Mouse (Mus musculus) liver, embryonic 12.5 days (tissue): ENCODE results near the gene Gpatch1. TPM values are rescaled to one million over a fixed set of nuclear protein-coding genes. Genes with fewer than 3 reads are reported as not detected.
A peak's percentile ranks its signal among the peaks of the same experiment; 100 is the strongest.
"Not testable (repeated sequence)": the region's sequence is repeated elsewhere in the genome, so short reads cannot be mapped to it uniquely, and the experiment has no call there.

Source experiments
- ATAC-seq: fragments of 200-750 bp; cut with Nextera tagmentation; 2 replicates; pipeline ENCODE4 v1.8.0; 2017; ENCODE audit warnings: moderate number of reproducible peaks, mild to moderate bottlenecking, moderate library complexity
- H3K27ac ChIP-seq: fragments of 300-500 bp; sonication (generic); 2 replicates; pipeline ENCODE4 v1.5.1; 2016; ENCODE audit warnings: mild to moderate bottlenecking
- H3K27me3 ChIP-seq: fragments of 300-500 bp; sonication (generic); replicated peaks from 2 replicates; pipeline ENCODE4 v1.6.1; 2016; ENCODE audit warnings: mild to moderate bottlenecking, moderate library complexity
- H3K36me3 ChIP-seq: fragments of 300-500 bp; sonication (generic); 2 replicates; pipeline ENCODE4 v1.6.1; 2016; ENCODE audit warnings: mild to moderate bottlenecking, moderate library complexity
- H3K4me1 ChIP-seq: fragments of 300-500 bp; sonication (generic); 2 replicates; pipeline ENCODE4 v1.6.1; 2016
- H3K4me2 ChIP-seq: fragments of 300-500 bp; sonication (generic); 2 replicates; pipeline ENCODE4 v1.6.1; 2016; ENCODE audit warnings: mild to moderate bottlenecking, moderate library complexity
- H3K4me3 ChIP-seq: fragments of 300-500 bp; sonication (generic); 2 replicates; pipeline ENCODE4 v1.5.1; 2016; ENCODE audit warnings: mild to moderate bottlenecking, moderate library complexity
- H3K9ac ChIP-seq: fragments of 300-500 bp; sonication (generic); 2 replicates; pipeline ENCODE4 v1.6.1; 2016; ENCODE audit warnings: mild to moderate bottlenecking, moderate library complexity
- H3K9me3 ChIP-seq: fragments of 300-500 bp; sonication (generic); replicated peaks from 2 replicates; pipeline ENCODE4 v1.6.1; 2016; ENCODE audit warnings: mild to moderate bottlenecking, moderate library complexity
- WGBS: fragments of 180-500 bp; shearing (Covaris S2); methylation state at CpG from one replicate; pipeline ENCODE4 v1.1.7; 2016; ENCODE audit not compliant: insufficient replicate concordance; 5-methylcytosine and 5-hydroxymethylcytosine counted together
- polyA plus RNA-seq: library from polyadenylated mRNA; unstranded; fragments of >200 nt; fragmentation: Nextera tagmentation; extraction: Ambion mirVana; gene quantifications from 2 replicates; pipeline ENCODE4 v1.2.1, GENCODE M21; 2016

Gpatch1 gene
- polyA plus RNA-seq, 1 experiment from 2014 or later, result 10.6 TPM

GRCm38 (mm10) chr7:35267841-35268240 lies 50.4 kb downstream of the Gpatch1 start:
- Histone ChIP-seq H3K9me3 (no peaks in the 10 kb centered on the region), H3K27ac (no peak overlapping the region), H3K4me1 (peaks cover 8% of the 10 kb centered on the region), H3K9ac (no peak overlapping the region), H3K4me2 (no peak overlapping the region), H3K4me3 (no peak overlapping the region), H3K36me3 (no peaks in the 10 kb centered on the region), H3K27me3 (peaks cover 5% of the 10 kb centered on the region; the same call in 1 of the 2 replicates)
- WGBS, result 51% methylated on average over 5 of the region's 5 CpGs
- ATAC-seq, result no peak

- Histone ChIP-seq H3K4me2 (no peak overlapping the region), H3K27ac (no peak overlapping the region), H3K9ac (no peak overlapping the region), H3K4me1 (peaks cover 8% of the 10 kb centered on the region), H3K27me3 (peaks cover 8% of the 10 kb centered on the region; the same call in 1 of the 2 replicates), H3K9me3 (no peaks in the 10 kb centered on the region), H3K4me3 (no peak overlapping the region), H3K36me3 (no peaks in the 10 kb centered on the region)
- no peak for ATAC-seq
- WGBS, result 58% methylated on average over 4 of the region's 4 CpGs
Measured at GRCm38 (mm10) chr7:35266666-35267065, 51.6 kb downstream of the Gpatch1 start.

GRCm38 (mm10) chr7:35264746-35265145 lies 53.5 kb downstream of the Gpatch1 start:
- H3K4me3 ChIP-seq, result no peak overlapping the region
- no peak for ATAC-seq
- no peaks in the 10 kb centered on the region for H3K36me3 ChIP-seq
- WGBS, result 9% methylated on average over 7 of the region's 7 CpGs
- H3K9me3 ChIP-seq, result no peaks in the 10 kb centered on the region
- peaks cover 11% of the 10 kb centered on the region; the same call in 1 of the 2 replicates for H3K27me3 ChIP-seq
- H3K4me2 ChIP-seq, result no peak overlapping the region
- H3K27ac ChIP-seq, result no peak overlapping the region
- H3K4me1 ChIP-seq, result peaks cover 5% of the 10 kb centered on the region
- no peak overlapping the region for H3K9ac ChIP-seq

- Histone ChIP-seq H3K4me3 (no peak overlapping the region), H3K4me1 (no peaks in the 10 kb centered on the region), H3K27ac (no peak overlapping the region), H3K9me3 (no peaks in the 10 kb centered on the region), H3K27me3 (peaks cover 11% of the 10 kb centered on the region; the same call in 1 of the 2 replicates), H3K9ac (no peak overlapping the region), H3K36me3 (no peaks in the 10 kb centered on the region), H3K4me2 (no peak overlapping the region)
- WGBS, result 58% methylated on average over 15 of the region's 15 CpGs
- ATAC-seq, result no peak
Measured at GRCm38 (mm10) chr7:35263595-35264489, 54.4 kb downstream of the Gpatch1 start.

- no peaks in the 10 kb centered on the region for H3K36me3 ChIP-seq
- no peaks in the 10 kb centered on the region for H3K9me3 ChIP-seq
- no peak overlapping the region for H3K4me2 ChIP-seq
- ATAC-seq, result no peak
- H3K27ac ChIP-seq, result no peak overlapping the region
- H3K4me3 ChIP-seq, result no peak overlapping the region
- peaks cover 11% of the 10 kb centered on the region; the same call in 1 of the 2 replicates for H3K27me3 ChIP-seq
- 70% methylated on average over 8 of the region's 8 CpGs for WGBS
- no peak overlapping the region for H3K9ac ChIP-seq
- no peaks in the 10 kb centered on the region for H3K4me1 ChIP-seq
Measured at GRCm38 (mm10) chr7:35259384-35259783, 58.9 kb downstream of the Gpatch1 start.

- Histone ChIP-seq H3K4me3 (no peak overlapping the region), H3K36me3 (no peaks in the 10 kb centered on the region), H3K27ac (no peak overlapping the region), H3K9me3 (no peaks in the 10 kb centered on the region), H3K9ac (no peak overlapping the region), H3K27me3 (peaks cover 10% of the 10 kb centered on the region; the same call in 1 of the 2 replicates), H3K4me1 (no peaks in the 10 kb centered on the region), H3K4me2 (no peak overlapping the region)
- no peak for ATAC-seq
- WGBS, result 56% methylated on average over 7 of the region's 7 CpGs
Measured at GRCm38 (mm10) chr7:35258294-35258693, 59.9 kb downstream of the Gpatch1 start.

- no peak for ATAC-seq
- no peak overlapping the region for H3K4me3 ChIP-seq
- peak overlapping the region; percentile 23; the same call in 1 of the 2 replicates for H3K4me2 ChIP-seq
Measured at GRCm38 (mm10) chr7:35252041-35252558, 66.1 kb downstream of the Gpatch1 start.

GRCm38 (mm10) chr7:35237935-35238334 lies 80.3 kb downstream of the Gpatch1 start:
- not testable (repeated sequence) for H3K9ac ChIP-seq, H3K27me3 ChIP-seq, H3K9me3 ChIP-seq, H3K4me3 ChIP-seq, H3K36me3 ChIP-seq, H3K27ac ChIP-seq, H3K4me2 ChIP-seq, ATAC-seq
- 48% methylated on average over 2 of the region's 3 CpGs for whole genome bisulfite sequencing
- peaks cover 18% of the 10 kb centered on the region for H3K4me1 ChIP-seq

More at GRCm38 (mm10) chr7:35252041-35252558, 66.1 kb downstream of the Gpatch1 start:
- Histone ChIP-seq H3K9me3 (no peaks in the 10 kb centered on the region), H3K4me1 (no peaks in the 10 kb centered on the region), H3K27me3 (no peaks in the 10 kb centered on the region), H3K9ac (no peak overlapping the region), H3K36me3 (no peaks in the 10 kb centered on the region), H3K27ac (no peak overlapping the region)
- WGBS, result 13% methylated on average over 13 of the region's 13 CpGs

GRCm38 (mm10) chr7:35235308-35235707 lies 82.9 kb downstream of the Gpatch1 start:
- peak overlapping the region; percentile 74 for H3K4me3 ChIP-seq
- H3K4me1 ChIP-seq, result peaks cover 18% of the 10 kb centered on the region
- H3K9me3 ChIP-seq, result peaks cover 5% of the 10 kb centered on the region
- H3K9ac ChIP-seq, result peak overlapping the region; percentile 74
- peak overlapping the region; percentile 81 for H3K27ac ChIP-seq
- peaks cover 4% of the 10 kb centered on the region; the same call in 1 of the 2 replicates for H3K27me3 ChIP-seq
- whole genome bisulfite sequencing, result 26% methylated on average over 9 of the region's 9 CpGs
- H3K36me3 ChIP-seq, result no peaks in the 10 kb centered on the region
- H3K4me2 ChIP-seq, result peak overlapping the region; percentile 82
- peak; percentile 37; the same call in 1 of the 2 replicates for ATAC-seq

- ATAC-seq, result peak; percentile 88
- Histone ChIP-seq H3K9me3 (peaks cover 5% of the 10 kb centered on the region), H3K4me2 (peak overlapping the region; percentile 82), H3K9ac (peak overlapping the region; percentile 74), H3K36me3 (no peaks in the 10 kb centered on the region), H3K4me3 (peak overlapping the region; percentile 74), H3K27me3 (no peaks in the 10 kb centered on the region), H3K4me1 (peaks cover 18% of the 10 kb centered on the region), H3K27ac (peak overlapping the region; percentile 81)
- 1% methylated on average over 45 of the region's 45 CpGs for WGBS
Measured at GRCm38 (mm10) chr7:35234361-35235245, 83.6 kb downstream of the Gpatch1 start.

GRCm38 (mm10) chr7:35233861-35234260 lies 84.4 kb downstream of the Gpatch1 start:
- 55% methylated on average over 12 of the region's 12 CpGs for WGBS
- peak overlapping the region; percentile 74; the same call in 1 of the 2 replicates for H3K9ac ChIP-seq
- H3K27me3 ChIP-seq, result no peaks in the 10 kb centered on the region
- H3K36me3 ChIP-seq, result no peaks in the 10 kb centered on the region
- no peak for ATAC-seq
- peak overlapping the region; percentile 82 for H3K4me2 ChIP-seq
- H3K9me3 ChIP-seq, result peaks cover 5% of the 10 kb centered on the region
- peak overlapping the region; percentile 74 for H3K4me3 ChIP-seq
- peaks cover 18% of the 10 kb centered on the region for H3K4me1 ChIP-seq
- no peak overlapping the region for H3K27ac ChIP-seq
